Mouse (Mus musculus): ENCODE measurements around the gene Ube2o.

GRCm38 (mm10) chr11:116570821-116571220, 10.4 kb downstream of the Ube2o start:
- no peak for TF ChIP-seq CTCF (IDR thresholded peaks at IDR 0.05; ENCODE audit: control insufficient read depth, insufficient read depth, low read length)
- no peak for TF ChIP-seq POLR2A (IDR thresholded peaks at IDR 0.05; ENCODE audit: borderline replicate concordance, control insufficient read depth, low read depth, low read length)

Measured in bone marrow, adult 2 months (tissue).